Mouse (Mus musculus): ENCODE measurements around the gene Tmem174. TPM values are rescaled to one million over a fixed set of nuclear protein-coding genes. Genes with fewer than 3 reads are reported as not detected.

Gene Tmem174
- total RNA-seq, 1 experiment from 2014 or later, result not detected

GRCm38 (mm10) chr13:98589572-98589971, 47.6 kb downstream of the Tmem174 start:
- no peak for ATAC-seq (replicated peaks in 1 of 2; ENCODE audit: insufficient read depth in 1 of 2, low FRiP score in 2 of 2, low TSS enrichment in 1 of 2, low read depth in 1 of 2, poor library complexity in 2 of 2, severe bottlenecking in 2 of 2)

GRCm38 (mm10) chr13:98588951-98589501, 48.2 kb downstream of the Tmem174 start:
- ATAC-seq (replicated peaks in 1 of 2; ENCODE audit: insufficient read depth in 1 of 2, low FRiP score in 2 of 2, low TSS enrichment in 1 of 2, low read depth in 1 of 2, poor library complexity in 2 of 2, severe bottlenecking in 2 of 2), result peak; percentile 83 to 85

GRCm38 (mm10) chr13:98588480-98588879, 48.7 kb downstream of the Tmem174 start:
- ATAC-seq (replicated peaks in 1 of 2; ENCODE audit: insufficient read depth in 1 of 2, low FRiP score in 2 of 2, low TSS enrichment in 1 of 2, low read depth in 1 of 2, poor library complexity in 2 of 2, severe bottlenecking in 2 of 2), result no peak

GRCm38 (mm10) chr13:98587639-98588038, 49.6 kb downstream of the Tmem174 start:
- ATAC-seq (replicated peaks in 1 of 2; ENCODE audit: insufficient read depth in 1 of 2, low FRiP score in 2 of 2, low TSS enrichment in 1 of 2, low read depth in 1 of 2, poor library complexity in 2 of 2, severe bottlenecking in 2 of 2), result no peak

- ATAC-seq (replicated peaks in 1 of 2; ENCODE audit: insufficient read depth in 1 of 2, low FRiP score in 2 of 2, low TSS enrichment in 1 of 2, low read depth in 1 of 2, poor library complexity in 2 of 2, severe bottlenecking in 2 of 2), result no peak
Observed at GRCm38 (mm10) chr13:98586817-98587575, 50.2 kb downstream of the Tmem174 start.

Other genes with a start within 250 kb of the Tmem174 start
- 0.63 TPM in 1 of 2 replicates, not detected in the other for gene Gm10320, start 145.4 kb downstream of the Tmem174 start, total RNA-seq (2017)
- 0.40 TPM in 1 of 2 replicates, not detected in the other for gene Tmem171, start 57.4 kb upstream of the Tmem174 start, total RNA-seq (2017)
- gene Fcho2, start 178.0 kb upstream of the Tmem174 start, total RNA-seq (2017), result 27.1 and 49.7 TPM in 2 replicates